20 mouse cellular contexts compared by ENCODE assay signal in the genomic region with DNA sequence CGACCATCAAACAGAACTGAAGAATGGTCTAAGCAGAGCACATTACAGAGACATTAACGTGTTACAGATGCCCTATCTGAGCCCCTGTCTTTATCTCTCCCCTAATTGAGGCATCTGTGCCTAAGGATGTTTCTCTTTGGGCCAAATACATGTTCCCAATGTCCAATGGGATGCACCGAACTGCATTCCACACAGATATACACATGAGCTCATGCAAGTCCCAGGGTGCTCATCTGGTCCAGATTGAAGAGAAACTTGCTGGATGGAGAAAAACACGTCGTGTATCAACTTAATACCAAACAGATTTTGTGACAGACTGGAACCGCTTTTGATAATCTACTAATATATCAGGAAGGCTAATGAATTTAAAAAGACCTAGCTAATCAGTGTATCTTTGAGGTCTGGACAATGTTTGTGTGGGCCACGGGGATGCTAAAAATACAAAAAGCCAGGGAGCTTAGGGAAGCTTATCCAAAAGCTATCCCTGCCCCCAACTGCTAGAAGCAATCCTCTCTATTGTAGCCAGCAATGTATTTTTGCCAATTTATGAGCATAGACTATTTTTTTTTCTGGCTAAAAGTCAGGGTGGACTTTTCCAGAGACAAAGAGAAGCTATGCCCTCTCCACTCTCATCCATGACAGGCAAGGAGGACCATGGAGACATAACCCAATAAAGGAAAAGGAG. TPM values are rescaled to one million over a fixed set of nuclear protein-coding genes. Genes with fewer than 3 reads are reported as not detected.
DNase-seq lines count a peak whose midpoint lies in the region; ATAC-seq and TF ChIP-seq lines count a peak whose summit lies in the region.
"Had no signal": no experiment of that assay in that cellular context is flagged by ENCODE, and none has a peak within 500 bp of the region (broad histone marks: within the 10 kb centered on the region; RNA-seq: fewer than 3 reads in every experiment).

No protein-coding gene starts in this region.

- H3K4me3 ChIP-seq in heart, embryonic 11.5 days (ENCODE audit: low read depth, low read length): no peak overlapping the region
- H3K4me3 ChIP-seq in CH12.LX (replicated peaks in 1 of 3; ENCODE audit: low read depth in 2 of 3, low read length in 2 of 3, poor library complexity in 1 of 3): no peak overlapping the region
- no peak overlapping the region for H3K4me3 ChIP-seq in forebrain, embryonic 16.5 days (replicated peaks; ENCODE audit: low read length)
- H3K4me3 ChIP-seq: heart, embryonic 15.5 days; hindbrain, embryonic 10.5 days; limb, embryonic 13.5 days; midbrain, embryonic 13.5 days; neural tube, embryonic 12.5 days had no signal

- dilution Hi-C loops in CH12.LX (cut with MboI; ENCODE audit: extremely low pct_ligation_motif_present, extremely low pct_unique_long_range_greater_than_20kb, low sequenced_read_pairs): no loop called here

- no peak for TF ChIP-seq CTCF in CH12.LX (conservative IDR thresholded peaks at IDR 0.05 in 1 of 2, IDR thresholded peaks at IDR 0.05 in 1 of 2; ENCODE audit: low read depth in 2 of 2, low read length in 2 of 2)

- H3K36me3 ChIP-seq in heart, embryonic 11.5 days (ENCODE audit: control insufficient read depth, insufficient read depth, low read length): no peaks in the 10 kb centered on the region
- peaks cover 2 to 15% of the 10 kb centered on the region in 2 experiments for H3K36me3 ChIP-seq in CH12.LX (replicated peaks in 1 of 2; ENCODE audit: control insufficient read depth in 1 of 2, insufficient read depth in 1 of 2, low read length in 1 of 2)
- no peaks in the 10 kb centered on the region for H3K36me3 ChIP-seq in forebrain, embryonic 16.5 days (ENCODE audit: control insufficient read depth, insufficient read depth)
- H3K36me3 ChIP-seq: heart, embryonic 15.5 days; hindbrain, embryonic 10.5 days; limb, embryonic 13.5 days; midbrain, embryonic 13.5 days; neural tube, embryonic 12.5 days had no signal

- H3K27me3 ChIP-seq in heart, embryonic 11.5 days (ENCODE audit: control insufficient read depth, insufficient read depth, low read length): no peaks in the 10 kb centered on the region
- H3K27me3 ChIP-seq in CH12.LX (replicated peaks): no peaks in the 10 kb centered on the region
- no peaks in the 10 kb centered on the region for H3K27me3 ChIP-seq in forebrain, embryonic 16.5 days (replicated peaks; ENCODE audit: control insufficient read depth, insufficient read depth, low read length)
- H3K27me3 ChIP-seq: heart, embryonic 15.5 days; limb, embryonic 13.5 days; midbrain, embryonic 13.5 days; neural tube, embryonic 12.5 days had no signal

- H3K4me2 ChIP-seq in heart, embryonic 11.5 days: no peak overlapping the region
- H3K4me2 ChIP-seq in CH12.LX (ENCODE audit: insufficient read depth, low read depth, poor library complexity, severe bottlenecking): no peak overlapping the region
- H3K4me2 ChIP-seq in forebrain, embryonic 16.5 days (ENCODE audit: low read length): no peak overlapping the region
- H3K4me2 ChIP-seq: heart, embryonic 15.5 days; limb, embryonic 13.5 days; midbrain, embryonic 13.5 days; neural tube, embryonic 12.5 days had no signal

- intact Hi-C loops in heart, postnatal 10 days (cut with DNase I): no loop called here

- H3K9me3 ChIP-seq in heart, embryonic 11.5 days (replicated peaks; ENCODE audit: control insufficient read depth, low read length): no peaks in the 10 kb centered on the region
- H3K9me3 ChIP-seq in CH12.LX (replicated peaks; ENCODE audit: low read length): no peaks in the 10 kb centered on the region
- no peaks in the 10 kb centered on the region for H3K9me3 ChIP-seq in forebrain, embryonic 16.5 days (ENCODE audit: control insufficient read depth, low read length)
- H3K9me3 ChIP-seq: heart, embryonic 15.5 days; hindbrain, embryonic 10.5 days; limb, embryonic 13.5 days; midbrain, embryonic 13.5 days; neural tube, embryonic 12.5 days had no signal

- no peaks in the 10 kb centered on the region for H3K4me1 ChIP-seq in heart, embryonic 11.5 days (ENCODE audit: control insufficient read depth, insufficient read depth, low read length)
- H3K4me1 ChIP-seq in CH12.LX (ENCODE audit: control insufficient read depth in 1 of 2, insufficient read depth in 2 of 2): peaks cover 45 to 78% of the 10 kb centered on the region in 2 experiments
- no peaks in the 10 kb centered on the region for H3K4me1 ChIP-seq in forebrain, embryonic 16.5 days (replicated peaks; ENCODE audit: control insufficient read depth, insufficient read depth, low read length)
- H3K4me1 ChIP-seq: heart, embryonic 15.5 days; hindbrain, embryonic 10.5 days; limb, embryonic 13.5 days; midbrain, embryonic 13.5 days; neural tube, embryonic 12.5 days had no signal

- no peak for TF ChIP-seq RAD21 in CH12.LX (IDR thresholded peaks at IDR 0.05; ENCODE audit: low read depth, low read length)

- H3K9ac ChIP-seq in heart, embryonic 11.5 days (ENCODE audit: low read depth, low read length): no peak overlapping the region
- H3K9ac ChIP-seq in CH12.LX (ENCODE audit: insufficient read depth, low read depth): no peak overlapping the region
- no peak overlapping the region for H3K9ac ChIP-seq in forebrain, embryonic 16.5 days (replicated peaks; ENCODE audit: low read depth, low read length)
- H3K9ac ChIP-seq: heart, embryonic 15.5 days; limb, embryonic 13.5 days; midbrain, embryonic 13.5 days; neural tube, embryonic 12.5 days had no signal

- ATAC-seq in heart, embryonic 11.5 days (replicated peaks; ENCODE audit: insufficient number of reproducible peaks, low FRiP score, low TSS enrichment): no peak
- no peak for ATAC-seq in forebrain, embryonic 16.5 days
- ATAC-seq: lung, postnatal 0 days; midbrain, embryonic 13.5 days had no signal

- WGBS in heart, embryonic 11.5 days (ENCODE audit: insufficient replicate concordance): 56% methylated on average over 7 of the region's 7 CpGs
- WGBS in forebrain, embryonic 16.5 days: 79% methylated on average over 7 of the region's 7 CpGs

- peak; percentile 36 to 40 for DNase-seq in heart, postnatal 10 days
- DNase-seq in CH12.LX (ENCODE audit: extremely low read depth) (no peak), MN1 (ENCODE audit: low spot score) (peak; percentile 63)
- peak; percentile 3 for DNase-seq in retina, postnatal 1 day
- DNase-seq in kidney, postnatal 36 days: no peak
- DNase-seq: adrenal gland, postnatal 14 days; cerebellum, adult 18-20 months; cerebellum, postnatal 25 days; embryo, embryonic 11 days; kidney, adult 8-10 months; kidney, postnatal 25 days; right cerebral cortex, postnatal 14 days had no signal

- no peak overlapping the region for H3K27ac ChIP-seq in heart, embryonic 11.5 days (ENCODE audit: low read depth, low read length)
- H3K27ac ChIP-seq in CH12.LX (ENCODE audit: insufficient read depth, low read depth): peak overlapping the region; percentile 74; the same call in 1 of the 2 replicates
- no peak overlapping the region for H3K27ac ChIP-seq in forebrain, embryonic 16.5 days (ENCODE audit: low read length)
- H3K27ac ChIP-seq: heart, embryonic 15.5 days; hindbrain, embryonic 10.5 days; limb, embryonic 13.5 days; midbrain, embryonic 13.5 days; neural tube, embryonic 12.5 days had no signal

- TF ChIP-seq POLR2A in CH12.LX (IDR thresholded peaks at IDR 0.05; ENCODE audit: low read depth, low read length): no peak

- in situ Hi-C loops in CH12.LX (cut with MboI; ENCODE audit: low pct_ligation_motif_present, low pct_unique_long_range_greater_than_20kb, low sequenced_read_pairs): no loop called here

- no peak for TF ChIP-seq EP300 in CH12.LX (IDR thresholded peaks at IDR 0.05; ENCODE audit: low read length)

- H3K79me2 ChIP-seq in CH12.LX (replicated peaks; ENCODE audit: control insufficient read depth, extremely low read depth, insufficient read depth, poor library complexity, severe bottlenecking): no peaks in the 10 kb centered on the region

TF ChIP-seq in CH12.LX, 34 proteins besides CTCF, POLR2A, EP300 and RAD21:
- TF ChIP-seq E2F4 (IDR thresholded peaks at IDR 0.05; ENCODE audit: insufficient replicate concordance, low read depth, low read length) (no peak), SIN3A (IDR thresholded peaks at IDR 0.05; ENCODE audit: low read length) (no peak), JUND (conservative IDR thresholded peaks at IDR 0.05; ENCODE audit: low read depth, low read length) (no peak), UBTF (IDR thresholded peaks at IDR 0.05; ENCODE audit: low read depth, low read length) (no peak), PAX5 (IDR thresholded peaks at IDR 0.05; ENCODE audit: low read length) (no peak), CHD2 (IDR thresholded peaks at IDR 0.05; ENCODE audit: low read length) (no peak), ZNF384 (IDR thresholded peaks at IDR 0.05; ENCODE audit: low read depth, low read length) (no peak), USF1 (IDR thresholded peaks at IDR 0.05; ENCODE audit: low read depth, low read length) (no peak), ELF1 (IDR thresholded peaks at IDR 0.05; ENCODE audit: low read depth, low read length) (no peak), JUN (IDR thresholded peaks at IDR 0.05; ENCODE audit: insufficient read depth, low read depth, low read length) (no peak), HCFC1 (IDR thresholded peaks at IDR 0.05; ENCODE audit: low read depth, low read length) (no peak), NRF1 (IDR thresholded peaks at IDR 0.05; ENCODE audit: low read depth, low read length) (no peak)

RNA-seq across cellular contexts. Expression of a gene that starts 53.4 kb away (rescaled TPM):
- 10 to 100 TPM; 34.9 to 36.4 TPM for total RNA-seq in heart, postnatal 10 days (2021)
- polyA plus RNA-seq in heart, embryonic 11.5 days (2014; fragmentation: Nextera tagmentation; extraction: Ambion mirVana): 22.0 and 26.3 TPM in 2 replicates
- total RNA-seq in CH12.LX (2012; rRNA removed) (34.4 and 40.5 TPM in 2 replicates), CH12.LX (2014; rRNA removed) (62.8 and 65.0 TPM in 2 replicates)
- polyA plus RNA-seq in CH12.LX (2012; ENCODE audit: insufficient read length, low read depth): 58.3 and 61.3 TPM in 2 replicates
- polyA plus RNA-seq in forebrain, embryonic 16.5 days (2015; fragmentation: Nextera tagmentation; extraction: Ambion mirVana): 38.7 and 47.6 TPM in 2 replicates

Comparison
In these comparisons a context has a peak if more than half of its experiments do, and no peak if none do; other contexts are left out.
1. DNase-seq: peak in heart, postnatal 10 days (2 of 2), MN1 (single experiment) and retina, postnatal 1 day (single experiment); none in CH12.LX (single experiment) and kidney, postnatal 36 days (0 of 2).